Mouse (Mus musculus) lung, adult 18-20 months (tissue): ENCODE results near the gene 6820408C15Rik.

Source experiments
- DNase-seq, 2 experiments: peaks; one replicate each; pipeline ENCODE4 v3.0.0; 2022; ENCODE audit warnings: mixed read lengths in 2 of 2

The 6820408C15Rik gene

DNA sequence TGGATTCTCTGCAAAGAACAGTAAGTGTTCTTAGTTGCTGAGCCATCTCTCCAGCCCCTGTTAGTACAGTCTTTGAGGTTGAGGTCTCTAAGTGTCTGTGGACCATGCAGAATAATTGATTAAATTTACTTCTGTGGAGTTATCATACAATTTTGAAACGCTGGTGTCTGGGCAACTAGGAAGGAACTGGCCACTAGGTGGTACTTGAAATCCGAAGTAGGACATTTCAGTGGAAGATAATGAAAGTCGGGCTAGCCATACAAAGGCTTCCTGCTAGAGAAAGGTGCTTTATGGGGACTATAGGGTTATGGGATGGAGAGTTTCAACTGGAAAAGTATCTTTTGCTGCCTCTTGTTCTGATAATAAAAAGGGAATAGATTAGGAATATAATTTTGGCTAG lies 57.0 kb downstream of the 6820408C15Rik start:
- DNase-seq, result no peak

DNA sequence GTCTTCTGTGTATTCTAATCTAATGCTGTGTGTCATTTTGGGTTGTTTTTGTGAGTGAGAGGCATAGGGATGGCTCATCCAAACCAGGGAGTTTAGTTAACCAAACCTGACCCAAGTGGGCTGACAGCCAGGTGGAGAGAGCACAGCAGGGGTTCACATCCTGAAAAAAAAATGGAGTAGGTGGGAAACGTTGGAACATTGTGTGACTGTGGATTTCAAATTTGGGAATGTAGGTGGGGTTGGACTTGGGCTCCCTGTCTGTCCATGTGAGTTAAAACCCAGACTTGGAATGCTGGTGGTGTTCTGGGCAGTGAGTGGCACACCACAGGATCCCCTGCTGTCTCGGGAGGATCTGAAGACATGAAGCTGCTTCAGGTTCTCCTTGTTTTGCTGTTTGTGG lies 61.4 kb downstream of the 6820408C15Rik start, which contains the start of gene Defb20:
Gene Defb20, plus strand, starts transcription at position 301 of the 400 bp plus-strand sequence.
- DNase-seq, result no peak

DNA sequence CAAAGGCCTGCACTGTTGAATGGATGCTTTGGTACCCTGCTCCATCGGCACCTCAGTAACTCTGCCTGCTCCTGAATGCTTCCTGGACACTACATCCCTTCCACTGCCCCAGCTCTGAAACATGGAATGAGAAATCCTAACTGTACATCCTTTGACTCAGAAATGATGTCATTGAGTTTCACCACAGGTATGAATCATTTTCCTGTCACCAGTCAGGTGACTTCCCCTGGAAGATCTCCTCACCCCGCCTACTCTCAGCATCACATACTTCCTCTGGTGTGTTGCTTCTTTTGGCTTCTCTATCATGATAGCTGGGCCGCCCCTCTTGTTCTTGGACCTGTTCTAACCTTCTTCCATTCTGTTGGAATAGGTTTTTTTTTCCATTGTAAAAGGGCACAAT lies 65.5 kb downstream of the 6820408C15Rik start:
- DNase-seq, result no peak

DNA sequence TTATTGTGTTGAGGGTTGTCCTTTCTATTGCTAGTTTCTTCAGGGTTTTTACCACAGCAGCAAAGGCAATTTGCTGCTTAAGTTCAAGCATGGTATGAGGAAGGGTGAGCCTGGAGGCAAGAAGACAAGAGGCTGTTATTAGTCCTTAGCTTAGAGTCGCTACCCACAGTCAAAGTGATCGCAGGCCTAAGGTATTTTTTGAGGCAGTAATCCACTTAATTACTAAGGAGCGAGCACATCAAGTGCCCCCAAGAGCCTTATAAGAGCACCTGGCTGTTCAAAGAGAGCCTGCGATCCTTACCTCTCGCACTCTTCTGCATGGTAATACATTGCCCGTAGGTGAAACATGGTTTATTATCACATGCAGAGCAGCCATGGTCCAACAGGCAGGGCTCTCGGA lies 66.3 kb downstream of the 6820408C15Rik start:
- peak in 1 of 2 experiments; percentile 6 for DNase-seq

DNA sequence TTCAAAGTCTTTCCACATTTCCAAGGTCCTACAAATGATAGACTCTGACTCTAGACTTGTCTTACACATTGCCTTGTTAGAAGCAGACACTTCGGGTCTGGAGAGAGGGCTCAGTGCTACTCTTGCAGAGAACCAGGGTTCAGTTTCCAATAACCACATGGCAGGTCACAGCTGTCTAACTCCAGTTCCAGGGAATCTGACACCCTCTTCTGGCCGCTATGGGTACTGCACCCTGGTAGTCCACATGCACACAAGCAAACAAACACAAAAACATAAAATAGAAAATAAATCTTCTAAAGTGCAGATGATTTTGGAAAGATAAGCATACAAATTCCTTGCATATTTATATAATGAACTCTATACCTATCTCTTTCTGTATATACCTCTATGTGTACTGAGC lies 71.6 kb downstream of the 6820408C15Rik start:
- no peak for DNase-seq

DNA sequence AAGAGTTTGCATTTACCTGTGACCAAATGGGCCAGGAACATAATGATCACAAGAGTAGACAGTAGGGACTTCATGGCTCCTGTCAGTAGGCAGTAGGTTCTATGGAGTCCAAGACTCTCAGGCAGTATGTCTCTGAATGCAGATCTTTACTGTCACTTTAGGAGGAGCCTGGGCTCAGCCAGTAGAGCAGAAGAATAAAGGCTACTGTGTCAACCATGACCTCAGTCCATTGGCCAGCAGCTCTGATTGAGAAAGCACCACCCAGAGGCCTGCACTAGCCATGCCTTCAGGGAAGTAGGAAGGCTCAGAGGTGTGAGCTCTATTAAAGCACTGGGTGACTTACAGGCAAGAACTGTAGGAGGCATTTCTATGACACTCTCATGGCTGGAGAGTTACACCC lies 74.7 kb downstream of the 6820408C15Rik start, which contains the start of gene Defb22:
Gene Defb22, minus strand, starts transcription at position 101 of the 400 bp plus-strand sequence.
- DNase-seq, result no peak

DNA sequence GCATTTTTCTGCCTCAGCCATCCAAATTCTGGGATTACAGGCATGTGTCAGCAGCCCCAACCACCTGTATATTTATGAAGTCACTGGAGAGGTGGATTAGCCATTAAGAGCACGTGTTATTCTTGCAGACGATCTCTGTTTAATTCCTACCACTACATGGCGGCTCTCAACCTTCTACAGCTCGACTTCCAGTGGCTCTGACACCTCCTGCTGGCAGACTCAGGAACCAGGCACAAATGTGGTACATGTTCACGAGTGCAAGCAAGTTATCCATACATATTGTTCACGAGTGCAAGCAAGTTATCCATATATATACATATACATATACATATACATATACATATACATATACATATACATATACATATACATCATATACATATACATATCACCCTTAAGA lies 77.8 kb downstream of the 6820408C15Rik start:
- no peak for DNase-seq
